Mouse (Mus musculus) forebrain, embryonic 10.5 days (tissue): ENCODE measurements at regions not wholly inside any gene's neighbourhood (a gene's known extent, or its start where the extent isn't known, plus 50 kb on each side); places are given as distances from the start of the nearest gene placed in this dataset.
A peak's percentile ranks its signal among the peaks of the same experiment; 100 is the strongest.

Experiments used
- DNase-seq: peaks from one replicate; pipeline ENCODE4 v3.0.0-alpha.2; 2017; ENCODE audit warnings: low spot score; ENCODE audit errors: extremely low spot score
- H3K27ac ChIP-seq: fragments of 300-500 bp; sonication (generic); 2 replicates; pipeline ENCODE4 v1.5.1; 2016; ENCODE audit warnings: mild to moderate bottlenecking
- H3K27me3 ChIP-seq: fragments of 300-500 bp; sonication (generic); 2 replicates; pipeline ENCODE4 v1.6.1; 2016; ENCODE audit warnings: mild to moderate bottlenecking; ENCODE audit not compliant: poor library complexity, severe bottlenecking
- H3K36me3 ChIP-seq: fragments of 300-500 bp; sonication (generic); replicated peaks from 2 replicates; pipeline ENCODE4 v1.6.1; 2016; ENCODE audit warnings: mild to moderate bottlenecking, moderate library complexity
- H3K4me1 ChIP-seq: fragments of 300-500 bp; sonication (generic); 2 replicates; pipeline ENCODE4 v1.6.1; 2016
- H3K4me3 ChIP-seq: fragments of 300-500 bp; sonication (generic); 2 replicates; pipeline ENCODE4 v1.5.1; 2016; ENCODE audit warnings: mild to moderate bottlenecking, moderate library complexity
- H3K9me3 ChIP-seq: fragments of 300-500 bp; sonication (generic); 2 replicates; pipeline ENCODE4 v1.6.1; 2016; ENCODE audit warnings: mild to moderate bottlenecking, moderate library complexity
- WGBS: fragments of 180-500 bp; shearing (Covaris S2); methylation state at CpG from one replicate; pipeline ENCODE4 v1.1.7; 2016; 5-methylcytosine and 5-hydroxymethylcytosine counted together

DNA sequence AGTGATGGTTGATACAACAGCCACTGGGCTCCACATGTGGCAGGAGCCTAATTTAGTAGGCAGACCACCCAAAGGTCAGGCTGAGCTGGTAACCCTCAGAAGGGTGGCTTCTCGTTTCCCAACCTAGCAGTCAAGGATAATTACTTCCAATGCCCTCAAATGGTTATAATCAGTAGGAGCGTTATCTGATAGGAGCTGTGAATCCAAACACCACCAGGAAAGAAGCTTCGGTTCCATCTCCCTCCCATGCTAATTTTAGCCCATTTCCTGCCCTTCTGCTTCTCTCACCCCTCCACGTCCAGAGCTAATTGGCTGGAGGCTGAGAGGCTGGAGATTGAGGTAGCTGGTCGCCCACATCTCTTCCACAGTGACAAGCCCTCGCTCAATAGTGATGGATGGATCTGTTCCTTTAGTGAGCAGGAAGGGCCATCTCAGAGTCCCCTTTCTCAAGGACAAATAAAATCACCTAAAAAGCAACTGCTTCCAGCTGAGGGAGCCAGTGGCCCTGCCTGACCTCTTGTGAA is 86.8 kb downstream of the Cartpt start:
- peaks cover 25% of the 10 kb centered on the region for H3K4me1 ChIP-seq
- H3K9me3 ChIP-seq: no peaks in the 10 kb centered on the region
- H3K27me3 ChIP-seq: no peaks in the 10 kb centered on the region
- H3K4me3 ChIP-seq: no peak overlapping the region
- H3K27ac ChIP-seq: peak overlapping the region; percentile 36; the same call in 1 of the 2 replicates
- DNase-seq: no peak
- no peaks in the 10 kb centered on the region for H3K36me3 ChIP-seq
- 66% methylated on average over 6 of the region's 6 CpGs for WGBS

DNA sequence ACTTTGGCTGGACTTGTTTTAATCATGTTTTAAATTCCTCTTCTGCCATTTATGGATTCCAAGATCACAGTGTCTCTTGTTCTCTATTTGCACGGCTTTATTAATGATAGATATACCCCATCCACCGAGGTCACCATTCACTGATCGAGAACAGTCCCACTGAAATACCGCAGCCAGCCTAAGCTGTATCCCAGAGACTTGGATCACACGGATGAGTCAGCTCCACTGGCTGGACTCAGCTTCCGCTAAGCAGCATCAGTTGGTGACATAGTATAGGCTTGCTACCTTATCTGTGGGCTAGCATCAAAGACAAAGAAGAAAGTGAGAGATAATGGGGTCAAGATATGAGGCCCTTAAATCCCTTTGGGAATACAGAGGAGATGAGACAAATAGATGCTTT is 106.4 kb downstream of the Cartpt start:
- H3K4me3 ChIP-seq: no peak overlapping the region
- no peak overlapping the region for H3K27ac ChIP-seq
- no peaks in the 10 kb centered on the region for H3K27me3 ChIP-seq
- H3K4me1 ChIP-seq: peaks cover 5% of the 10 kb centered on the region; the same call in 1 of the 2 replicates
- WGBS: 78% methylated on average over 6 of the region's 6 CpGs
- H3K9me3 ChIP-seq: no peaks in the 10 kb centered on the region
- DNase-seq: no peak
- H3K36me3 ChIP-seq: no peaks in the 10 kb centered on the region

DNA sequence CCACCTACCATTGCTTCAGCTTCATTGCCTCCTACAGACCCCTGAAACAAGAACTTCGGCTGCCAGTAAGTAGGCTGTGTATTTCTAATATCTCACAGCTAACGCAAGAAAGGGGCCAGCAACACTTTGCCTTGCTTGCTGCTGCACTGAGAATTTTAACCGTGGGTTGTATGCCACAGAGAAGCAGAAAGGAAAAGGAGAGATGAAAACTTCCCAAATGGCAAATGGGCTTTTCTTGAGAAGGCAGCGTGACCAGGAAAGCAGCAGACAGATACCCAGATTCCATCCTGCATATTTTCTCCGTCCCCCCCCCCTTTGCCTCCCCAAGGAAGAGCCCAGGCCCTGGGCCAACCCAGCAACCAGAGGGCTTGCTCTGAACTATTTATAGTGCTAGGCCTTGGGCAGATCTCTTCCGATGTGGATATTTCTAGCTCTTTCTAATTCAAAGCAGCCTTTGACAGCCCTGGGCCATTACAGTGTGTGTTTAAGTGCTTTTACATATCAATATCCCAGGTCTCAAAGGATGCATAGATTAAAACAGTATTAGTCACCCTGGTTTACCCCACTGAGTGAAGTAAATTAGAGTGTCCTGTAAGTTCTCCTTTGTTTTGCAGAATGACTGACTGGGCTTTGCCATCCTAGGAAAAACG is 107.0 kb downstream of the Cartpt start:
- Histone ChIP-seq H3K27me3 (no peaks in the 10 kb centered on the region), H3K9me3 (no peaks in the 10 kb centered on the region), H3K27ac (no peak overlapping the region), H3K36me3 (no peaks in the 10 kb centered on the region), H3K4me1 (peaks cover 5% of the 10 kb centered on the region; the same call in 1 of the 2 replicates), H3K4me3 (no peak overlapping the region)
- no peak for DNase-seq
- WGBS: 74% methylated on average over 7 of the region's 7 CpGs

DNA sequence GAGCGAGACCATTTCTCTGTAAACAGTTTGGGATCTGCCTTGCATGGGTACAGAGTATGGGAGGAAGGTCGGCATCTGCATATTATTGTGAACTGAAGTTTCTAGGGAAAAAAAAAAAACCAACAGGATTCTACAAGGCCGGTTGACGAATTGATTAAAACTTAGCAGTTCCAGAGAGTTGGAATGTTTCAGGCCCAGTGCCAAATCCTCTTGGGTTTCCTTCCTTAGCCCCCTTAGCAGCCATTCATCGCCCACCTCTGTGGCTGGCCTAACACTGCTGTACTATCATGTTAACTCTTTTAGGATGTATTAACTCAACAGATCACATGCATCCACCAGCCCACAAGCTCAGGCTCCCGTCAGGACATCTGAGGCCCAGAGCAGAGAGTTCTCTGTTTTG is 107.9 kb downstream of the Cartpt start:
- H3K27me3 ChIP-seq: no peaks in the 10 kb centered on the region
- H3K36me3 ChIP-seq: no peaks in the 10 kb centered on the region
- H3K9me3 ChIP-seq: no peaks in the 10 kb centered on the region
- 92% methylated on average over 6 of the region's 6 CpGs for WGBS
- H3K4me3 ChIP-seq: no peak overlapping the region
- peaks cover 5% of the 10 kb centered on the region; the same call in 1 of the 2 replicates for H3K4me1 ChIP-seq
- no peak overlapping the region for H3K27ac ChIP-seq
- no peak for DNase-seq

DNA sequence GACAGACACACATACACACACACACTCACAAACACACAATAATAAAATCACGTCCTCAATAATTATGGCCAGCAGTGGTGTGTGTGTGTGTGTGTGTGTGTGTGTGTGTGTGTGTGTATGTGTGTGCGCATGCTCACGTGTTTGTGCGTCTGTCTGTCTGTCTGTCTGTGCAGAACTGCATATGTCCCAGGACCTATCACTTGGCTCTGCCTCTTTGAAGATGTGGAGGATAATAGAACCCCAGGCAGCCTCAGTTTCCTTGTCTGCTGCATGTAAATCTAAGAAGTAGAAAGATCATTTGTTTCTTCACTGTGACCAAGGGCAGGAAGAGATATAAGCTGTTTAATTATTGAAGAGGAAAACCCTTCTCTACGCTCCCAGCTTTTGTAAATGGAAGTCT is 109.9 kb downstream of the Cartpt start:
- Histone ChIP-seq H3K9me3 (no peaks in the 10 kb centered on the region), H3K4me3 (no peak overlapping the region), H3K27me3 (no peaks in the 10 kb centered on the region), H3K36me3 (no peaks in the 10 kb centered on the region), H3K4me1 (peaks cover 5% of the 10 kb centered on the region; the same call in 1 of the 2 replicates), H3K27ac (no peak overlapping the region)
- WGBS: 94% methylated on average over 5 of the region's 5 CpGs
- no peak for DNase-seq

DNA sequence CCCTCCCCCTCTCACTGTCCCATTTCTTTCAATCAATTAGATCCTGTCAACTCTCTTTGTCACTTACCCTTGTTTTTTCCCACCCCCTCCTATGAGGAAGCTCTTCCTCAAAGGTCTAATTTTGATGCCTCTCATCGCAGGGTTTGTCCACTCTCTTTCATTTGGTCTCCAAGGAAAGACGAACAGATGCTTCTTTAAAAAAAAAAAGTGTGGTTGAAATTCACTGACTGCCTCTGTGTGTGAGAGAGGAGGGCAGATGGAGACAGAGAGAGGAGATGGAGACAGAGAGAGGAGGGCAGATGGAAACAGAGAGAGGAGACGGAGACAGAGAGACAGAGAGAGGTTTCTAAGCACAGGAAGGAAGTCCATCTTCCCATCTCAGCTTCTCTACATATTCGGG is 113.1 kb downstream of the Cartpt start:
- Histone ChIP-seq H3K9me3 (no peaks in the 10 kb centered on the region), H3K27ac (no peak overlapping the region), H3K27me3 (no peaks in the 10 kb centered on the region), H3K36me3 (no peaks in the 10 kb centered on the region), H3K4me3 (no peak overlapping the region), H3K4me1 (peaks cover 4% of the 10 kb centered on the region; the same call in 1 of the 2 replicates)
- 83% methylated on average over 4 of the region's 4 CpGs for WGBS
- no peak for DNase-seq

DNA sequence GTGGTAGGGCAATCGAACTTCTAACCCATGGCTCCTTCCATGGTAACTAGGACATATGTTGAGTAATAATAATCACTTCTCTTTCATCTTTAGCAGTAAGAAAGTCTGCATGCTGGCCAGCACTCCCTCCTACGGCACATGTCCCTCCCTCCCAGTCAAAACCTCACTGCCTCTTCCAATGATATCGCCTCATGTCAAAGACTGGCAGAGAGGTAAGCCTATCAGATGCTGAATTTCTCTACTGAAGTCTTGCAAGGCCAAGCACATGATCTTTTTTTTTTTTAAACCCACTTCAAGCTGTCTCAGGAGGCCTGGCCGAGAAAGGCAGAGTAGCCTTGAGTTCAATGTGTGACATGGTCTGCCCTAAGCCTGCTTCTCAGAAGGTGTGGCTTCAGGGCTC is 115.5 kb downstream of the Cartpt start:
- Histone ChIP-seq H3K36me3 (no peaks in the 10 kb centered on the region), H3K4me1 (peaks cover 22% of the 10 kb centered on the region), H3K9me3 (no peaks in the 10 kb centered on the region), H3K4me3 (no peak overlapping the region), H3K27ac (no peak overlapping the region), H3K27me3 (no peaks in the 10 kb centered on the region)
- WGBS: 87% methylated on average over 4 of the region's 4 CpGs
- no peak for DNase-seq

DNA sequence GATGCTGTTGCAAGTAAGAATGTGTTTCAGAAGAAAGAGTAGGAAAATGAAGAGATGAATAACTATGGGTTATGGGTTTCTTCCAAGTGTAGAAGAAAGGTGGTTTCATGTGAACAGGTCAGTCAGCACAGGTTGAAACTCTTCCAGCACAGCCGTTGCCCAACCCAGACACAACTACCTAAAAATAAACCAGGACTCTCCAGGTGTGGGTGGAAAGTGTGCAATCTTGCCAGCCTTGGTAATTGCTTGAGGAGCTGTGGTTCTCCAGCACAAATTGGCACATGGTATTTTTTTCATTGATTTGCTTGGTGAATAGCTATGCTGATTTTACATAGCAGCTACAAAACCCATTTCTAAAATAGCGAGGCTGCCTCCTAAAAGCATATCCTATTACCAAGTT is 116.6 kb downstream of the Cartpt start:
- peaks cover 27% of the 10 kb centered on the region for H3K4me1 ChIP-seq
- H3K9me3 ChIP-seq: no peaks in the 10 kb centered on the region
- no peak for DNase-seq
- 0 out of 2 replicates have a peak, but pooled peaks cover 3% of the 10 kb centered on the region for H3K27me3 ChIP-seq
- WGBS: 89% methylated on average over 2 of the region's 2 CpGs
- no peak overlapping the region for H3K27ac ChIP-seq
- H3K4me3 ChIP-seq: no peak overlapping the region
- H3K36me3 ChIP-seq: no peaks in the 10 kb centered on the region

DNA sequence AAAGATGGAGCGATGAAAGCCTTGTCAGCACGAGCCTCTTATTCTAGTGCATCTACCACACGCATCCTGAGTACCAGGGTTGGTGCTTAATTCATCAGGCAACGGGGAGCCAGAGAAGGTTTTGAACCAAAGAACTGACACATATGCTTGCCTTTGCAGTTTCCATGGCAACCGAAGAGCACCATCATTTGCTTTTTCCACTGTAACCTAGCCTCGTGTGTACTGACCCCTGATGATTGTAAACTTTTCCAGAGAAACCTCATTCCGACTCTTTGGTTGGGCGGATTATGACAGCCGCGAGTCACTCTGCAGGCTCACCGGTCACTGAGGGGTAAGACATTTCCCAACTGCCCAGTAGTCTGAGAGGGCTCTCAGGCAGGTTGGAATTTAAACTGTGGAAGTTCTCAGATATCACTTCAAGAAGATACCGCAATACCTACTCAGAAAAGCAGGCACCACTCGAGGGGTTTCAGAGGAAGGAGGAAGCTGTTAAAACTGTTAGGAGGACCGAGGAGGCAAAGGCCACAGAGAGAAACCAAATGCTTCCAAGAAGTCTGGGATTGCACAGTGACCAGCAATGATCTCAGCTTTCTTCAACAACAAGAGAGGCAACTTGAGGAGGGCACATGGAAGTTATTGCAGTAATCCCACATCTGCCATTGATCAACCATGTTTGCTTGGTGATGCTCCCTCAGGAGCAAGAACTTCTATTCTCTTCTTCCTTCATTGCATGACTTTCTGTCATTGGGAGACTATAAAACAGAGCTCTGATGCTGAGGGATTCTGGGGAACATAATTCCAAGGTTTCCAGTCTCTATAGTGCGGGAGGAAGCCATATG is 117.8 kb downstream of the Cartpt start:
- Histone ChIP-seq H3K9me3 (no peaks in the 10 kb centered on the region), H3K36me3 (no peaks in the 10 kb centered on the region), H3K27ac (no peak overlapping the region), H3K4me1 (peaks cover 27% of the 10 kb centered on the region), H3K4me3 (no peak overlapping the region), H3K27me3 (0 out of 2 replicates have a peak, but pooled peaks cover 4% of the 10 kb centered on the region)
- no peak for DNase-seq
- 84% methylated on average over 15 of the region's 15 CpGs for WGBS

DNA sequence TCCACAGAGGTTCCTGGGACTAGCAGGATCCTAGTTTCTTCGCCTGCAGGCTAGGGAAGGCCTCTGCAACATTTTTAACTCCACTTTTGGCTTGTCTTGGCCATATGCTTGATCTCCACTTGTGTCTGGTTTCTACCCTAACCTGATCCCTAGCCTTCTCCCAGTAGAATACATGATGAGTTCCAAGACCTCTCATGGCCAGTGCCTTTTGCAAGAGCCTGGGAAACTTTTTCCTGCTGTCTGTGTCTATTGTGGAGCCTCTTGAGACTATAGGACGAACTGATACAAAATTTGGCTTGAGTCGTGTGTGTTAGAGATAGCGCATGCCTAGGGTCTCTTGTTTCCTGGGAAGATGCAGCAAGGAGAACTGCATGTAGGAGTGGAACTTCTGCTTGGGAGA is 119.3 kb downstream of the Cartpt start:
- H3K9me3 ChIP-seq: no peaks in the 10 kb centered on the region
- 83% methylated on average over 4 of the region's 4 CpGs for WGBS
- no peak overlapping the region for H3K4me3 ChIP-seq
- no peaks in the 10 kb centered on the region for H3K36me3 ChIP-seq
- H3K27me3 ChIP-seq: 0 out of 2 replicates have a peak, but pooled peaks cover 4% of the 10 kb centered on the region
- no peak for DNase-seq
- H3K27ac ChIP-seq: 0 out of 2 replicates have a peak overlapping the region, but pooled peaks have one; percentile 37
- peaks cover 27% of the 10 kb centered on the region for H3K4me1 ChIP-seq

DNA sequence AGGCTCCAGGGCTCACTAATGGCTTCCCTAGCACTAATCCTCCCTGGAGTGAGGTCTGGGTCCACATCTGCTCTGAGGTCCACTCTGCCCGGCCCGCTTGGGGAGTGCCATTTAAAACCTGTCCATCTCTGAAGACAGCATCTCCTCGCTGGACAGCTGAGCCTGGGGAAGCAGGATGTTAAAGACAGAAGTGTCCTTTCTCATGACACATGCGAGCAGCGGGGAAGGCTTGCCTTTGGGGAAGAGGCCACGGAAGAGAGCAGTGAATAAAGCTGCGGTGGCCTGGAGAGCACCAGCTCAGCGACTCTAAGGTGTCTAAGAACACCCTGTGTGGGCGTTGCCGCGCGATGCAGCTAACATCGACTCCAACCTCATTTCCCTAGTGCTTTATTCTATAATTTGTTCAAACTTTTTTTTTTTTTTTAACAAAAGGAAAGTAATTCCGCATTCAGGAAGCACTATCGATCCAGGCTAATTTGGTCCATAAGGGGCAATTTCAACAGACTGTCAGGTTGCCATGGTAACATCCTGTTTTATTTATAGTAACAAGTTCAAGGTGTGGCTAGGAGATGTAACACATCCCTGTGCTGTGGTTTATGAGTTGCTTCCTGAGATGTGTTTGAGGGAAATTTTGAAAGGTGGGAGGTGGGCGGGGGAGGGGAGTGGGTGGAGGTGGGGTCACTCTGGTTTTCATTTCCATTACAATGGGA is 120.0 kb downstream of the Cartpt start:
- Histone ChIP-seq H3K9me3 (no peaks in the 10 kb centered on the region), H3K27me3 (0 out of 2 replicates have a peak, but pooled peaks cover 4% of the 10 kb centered on the region), H3K36me3 (no peaks in the 10 kb centered on the region), H3K27ac (peak overlapping the region; percentile 74), H3K4me1 (peaks cover 27% of the 10 kb centered on the region), H3K4me3 (peak overlapping the region; percentile 28)
- peak; percentile 46 for DNase-seq
- WGBS: 26% methylated on average over 16 of the region's 16 CpGs

DNA sequence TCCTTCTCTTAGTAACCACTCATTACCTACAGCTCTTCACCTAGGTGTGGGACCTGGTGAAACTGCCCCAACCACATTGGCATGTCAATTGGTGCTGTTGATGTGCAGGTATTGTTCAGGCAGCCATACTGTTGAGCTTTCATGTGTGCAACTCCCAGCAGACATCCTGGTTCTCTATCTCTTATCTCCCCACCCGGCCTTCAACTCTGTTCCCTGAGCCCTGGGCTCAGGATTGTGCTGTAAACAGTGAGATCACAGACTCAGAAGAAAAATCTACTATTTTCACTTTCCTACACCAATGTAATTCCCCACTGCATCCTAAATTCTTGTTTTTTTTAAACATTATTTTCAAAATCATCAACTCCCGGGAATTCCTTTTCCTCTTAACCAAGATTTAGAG is 122.1 kb downstream of the Cartpt start:
- WGBS: 87% methylated on average over 2 of the region's 2 CpGs
- H3K27me3 ChIP-seq: 0 out of 2 replicates have a peak, but pooled peaks cover 4% of the 10 kb centered on the region
- DNase-seq: no peak
- H3K36me3 ChIP-seq: no peaks in the 10 kb centered on the region
- H3K4me1 ChIP-seq: peaks cover 27% of the 10 kb centered on the region
- H3K4me3 ChIP-seq: no peak overlapping the region
- H3K27ac ChIP-seq: no peak overlapping the region
- H3K9me3 ChIP-seq: no peaks in the 10 kb centered on the region
